ENCODE assay signal across 29 mouse cellular contexts in genomic region chr17:84932943-84933342, GRCm38 (mm10). TPM values are rescaled to one million over a fixed set of nuclear protein-coding genes. Genes with fewer than 3 reads are reported as not detected.
DNase-seq lines count a peak whose midpoint lies in the region; ATAC-seq and TF ChIP-seq lines count a peak whose summit lies in the region.
"Had no signal": no experiment of that assay in that cellular context is flagged by ENCODE, and none has a peak within 500 bp of the region (broad histone marks: within the 10 kb centered on the region; RNA-seq: fewer than 3 reads in every experiment).

No protein-coding gene starts in this region.

- WGBS in liver, embryonic 12.5 days (ENCODE audit: insufficient replicate concordance), result 52% methylated on average over 7 of the region's 7 CpGs
- 36% methylated on average over 7 of the region's 7 CpGs for WGBS in liver, embryonic 15.5 days (ENCODE audit: insufficient replicate concordance)
- 93% methylated on average over 7 of the region's 7 CpGs for WGBS in forebrain, embryonic 14.5 days

- H3K79me2 ChIP-seq in MEL (ENCODE audit: control insufficient read depth, insufficient read depth, low read length, poor library complexity), result no peaks in the 10 kb centered on the region

- H3K4me3 ChIP-seq in MEL (ENCODE audit: control insufficient read depth in 1 of 2, insufficient read depth in 1 of 2, low read depth in 2 of 2, low read length in 2 of 2), result no peak overlapping the region
- no peak overlapping the region for H3K4me3 ChIP-seq in liver, embryonic 12.5 days
- H3K4me3 ChIP-seq in liver, embryonic 15.5 days (replicated peaks), result peak overlapping the region; percentile 22; the same call in 1 of the 2 replicates
- H3K4me3 ChIP-seq in forebrain, embryonic 14.5 days (ENCODE audit: low read depth, low read length), result no peak overlapping the region
- H3K4me3 ChIP-seq: embryonic facial prominence, embryonic 12.5 days; embryonic facial prominence, embryonic 15.5 days; gastrocnemius, adult 2 months; heart, embryonic 12.5 days; heart, embryonic 15.5 days; hindbrain, embryonic 10.5 days; hindbrain, embryonic 13.5 days had no signal

- H3K4me1 ChIP-seq in MEL (ENCODE audit: control insufficient read depth in 1 of 2, insufficient read depth in 2 of 2, low read length in 2 of 2), result peaks cover 5 to 24% of the 10 kb centered on the region in 2 experiments
- peaks cover 70% of the 10 kb centered on the region for H3K4me1 ChIP-seq in liver, embryonic 12.5 days
- H3K4me1 ChIP-seq in liver, embryonic 15.5 days (replicated peaks), result peaks cover 63% of the 10 kb centered on the region
- H3K4me1 ChIP-seq in forebrain, embryonic 14.5 days (ENCODE audit: control insufficient read depth, insufficient read depth, low read length), result no peaks in the 10 kb centered on the region
- H3K4me1 ChIP-seq: hindbrain, embryonic 10.5 days; hindbrain, embryonic 13.5 days had no signal

- peak; percentile 23; the same call in 1 of the 2 replicates for ATAC-seq in liver, embryonic 12.5 days
- no peak for ATAC-seq in liver, embryonic 15.5 days (ENCODE audit: insufficient read depth)
- peak; percentile 54 for ATAC-seq in megakaryocyte progenitor cell, adult 5-6 weeks (replicated peaks; ENCODE audit: poor library complexity)
- no peak for ATAC-seq in forebrain, embryonic 14.5 days
- ATAC-seq: activated CD4-positive, CD25-positive, alpha-beta regulatory T cell, adult 4 months; forebrain, postnatal 0 days; hindbrain, embryonic 16.5 days had no signal

- no peak overlapping the region for H3K27ac ChIP-seq in MEL (ENCODE audit: control insufficient read depth, low read depth, low read length)
- H3K27ac ChIP-seq in liver, embryonic 12.5 days, result peak overlapping the region; percentile 88
- peak overlapping the region; percentile 90 for H3K27ac ChIP-seq in liver, embryonic 15.5 days (replicated peaks)
- no peak overlapping the region for H3K27ac ChIP-seq in forebrain, embryonic 14.5 days (ENCODE audit: low read depth, low read length)
- H3K27ac ChIP-seq: embryonic facial prominence, embryonic 12.5 days; embryonic facial prominence, embryonic 15.5 days; gastrocnemius, adult 2 months; heart, embryonic 15.5 days; hindbrain, embryonic 10.5 days; hindbrain, embryonic 13.5 days had no signal

- peak; percentile 73 for DNase-seq in MEL (ENCODE audit: low read depth, low spot score)
- no peak for DNase-seq in cerebellum, postnatal 14 days
- no peak for DNase-seq in thymus, postnatal 25 days
- no peak for DNase-seq in cerebellum, postnatal 36 days
- no peak for DNase-seq in forebrain, embryonic 14.5 days (ENCODE audit: low spot score)
- DNase-seq: adrenal gland, adult 8-10 months; adrenal gland, postnatal 25 days; cerebellum, adult 11-12 months; cerebellum, adult 8-10 months; cerebellum, postnatal 10 days; forebrain, postnatal 0 days; gastrocnemius, adult 2 months; gastrocnemius, postnatal 14 days; heart, adult 11 months; heart, postnatal 10 days; heart, postnatal 36 days had no signal

- no peak for TF ChIP-seq POLR2A in MEL (IDR thresholded peaks at IDR 0.05; ENCODE audit: control insufficient read depth in 1 of 2, insufficient read depth in 1 of 2, low read depth in 1 of 2, low read length in 2 of 2, poor library complexity in 1 of 2)

- no peak for TF ChIP-seq CTCF in MEL (IDR thresholded peaks at IDR 0.05 in 2 of 3, conservative IDR thresholded peaks at IDR 0.05 in 1 of 3; ENCODE audit: control insufficient read depth in 1 of 3, insufficient read depth in 1 of 3, low read depth in 2 of 3, low read length in 3 of 3, poor library complexity in 1 of 3, severe bottlenecking in 1 of 3)

- no peak; a peak in 1 of 4 replicates for TF ChIP-seq EP300 in MEL (IDR thresholded peaks at IDR 0.05; ENCODE audit: low read depth in 1 of 2, low read length in 2 of 2)

- H3K9ac ChIP-seq in MEL (ENCODE audit: control insufficient read depth, low read depth, low read length, poor library complexity, severe bottlenecking), result no peak overlapping the region
- H3K9ac ChIP-seq in liver, embryonic 12.5 days, result 0 out of 2 replicates have a peak overlapping the region, but pooled peaks have one; percentile 24
- 0 out of 2 replicates have a peak overlapping the region, but pooled peaks have one; percentile 42 for H3K9ac ChIP-seq in liver, embryonic 15.5 days
- H3K9ac ChIP-seq in forebrain, embryonic 14.5 days (ENCODE audit: low read length), result no peak overlapping the region
- H3K9ac ChIP-seq: embryonic facial prominence, embryonic 12.5 days; embryonic facial prominence, embryonic 15.5 days; forebrain, postnatal 0 days; heart, embryonic 12.5 days; heart, embryonic 15.5 days; hindbrain, embryonic 13.5 days had no signal

- H3K27me3 ChIP-seq in MEL (ENCODE audit: control insufficient read depth in 1 of 2, insufficient read depth in 2 of 2, low read length in 2 of 2), result no peaks in the 10 kb centered on the region
- no peaks in the 10 kb centered on the region for H3K27me3 ChIP-seq in liver, embryonic 12.5 days (replicated peaks)
- no peaks in the 10 kb centered on the region for H3K27me3 ChIP-seq in liver, embryonic 15.5 days
- H3K27me3 ChIP-seq in forebrain, embryonic 14.5 days (replicated peaks; ENCODE audit: control insufficient read depth, insufficient read depth, low read length), result no peaks in the 10 kb centered on the region
- H3K27me3 ChIP-seq: CH12.LX; embryonic facial prominence, embryonic 12.5 days; embryonic facial prominence, embryonic 15.5 days; heart, embryonic 12.5 days; heart, embryonic 15.5 days; hindbrain, embryonic 13.5 days had no signal

- TF ChIP-seq RAD21 in MEL (IDR thresholded peaks at IDR 0.05; ENCODE audit: low read depth, low read length), result no peak

- peaks cover 0 to 7% of the 10 kb centered on the region in 2 experiments; a peak in 2 of 4 replicates for H3K36me3 ChIP-seq in MEL (ENCODE audit: control insufficient read depth in 1 of 2, insufficient read depth in 2 of 2, low read length in 2 of 2)
- H3K36me3 ChIP-seq in liver, embryonic 12.5 days, result peaks cover 6% of the 10 kb centered on the region
- peaks cover 4% of the 10 kb centered on the region; the same call in 1 of the 2 replicates for H3K36me3 ChIP-seq in liver, embryonic 15.5 days (replicated peaks)
- H3K36me3 ChIP-seq in forebrain, embryonic 14.5 days (ENCODE audit: control insufficient read depth, insufficient read depth, low read length), result no peaks in the 10 kb centered on the region
- H3K36me3 ChIP-seq: embryonic facial prominence, embryonic 12.5 days; embryonic facial prominence, embryonic 15.5 days; G1E; heart, embryonic 12.5 days; heart, embryonic 15.5 days; hindbrain, embryonic 10.5 days; hindbrain, embryonic 13.5 days had no signal

- H3K4me2 ChIP-seq in liver, embryonic 12.5 days, result peak overlapping the region; percentile 55
- peak overlapping the region; percentile 62 for H3K4me2 ChIP-seq in liver, embryonic 15.5 days
- no peak overlapping the region for H3K4me2 ChIP-seq in forebrain, embryonic 14.5 days (ENCODE audit: low read length)
- H3K4me2 ChIP-seq: embryonic facial prominence, embryonic 12.5 days; embryonic facial prominence, embryonic 15.5 days; heart, embryonic 12.5 days; heart, embryonic 15.5 days; hindbrain, embryonic 13.5 days had no signal

- no peaks in the 10 kb centered on the region for H3K9me3 ChIP-seq in MEL (replicated peaks; ENCODE audit: insufficient read depth, low read length)
- H3K9me3 ChIP-seq in liver, embryonic 12.5 days (replicated peaks), result peaks cover 16% of the 10 kb centered on the region
- H3K9me3 ChIP-seq in liver, embryonic 15.5 days (replicated peaks), result peaks cover 6% of the 10 kb centered on the region; the same call in 1 of the 2 replicates
- no peaks in the 10 kb centered on the region for H3K9me3 ChIP-seq in forebrain, embryonic 14.5 days (replicated peaks; ENCODE audit: control insufficient read depth, low read length)
- H3K9me3 ChIP-seq: embryonic facial prominence, embryonic 12.5 days; embryonic facial prominence, embryonic 15.5 days; heart, embryonic 15.5 days had no signal

TF ChIP-seq in MEL, 35 proteins besides CTCF, POLR2A, EP300 and RAD21:
- no peak for TF ChIP-seq POLR2AphosphoS2 (IDR thresholded peaks at IDR 0.05; ENCODE audit: low read length)
- TF ChIP-seq SIN3A (IDR thresholded peaks at IDR 0.05; ENCODE audit: low read length), result no peak
- no peak for TF ChIP-seq ZC3H11A (IDR thresholded peaks at IDR 0.05; ENCODE audit: low read depth, low read length)
- TF ChIP-seq GATA1 (IDR thresholded peaks at IDR 0.05; ENCODE audit: low read depth, low read length), result peak; percentile 20; the same call in 1 of the 2 replicates
- TF ChIP-seq MAZ (IDR thresholded peaks at IDR 0.05; ENCODE audit: low read depth, low read length), result no peak
- no peak for TF ChIP-seq ZKSCAN1 (IDR thresholded peaks at IDR 0.05; ENCODE audit: low read depth, low read length)
- TF ChIP-seq NRF1 (IDR thresholded peaks at IDR 0.05; ENCODE audit: insufficient read depth, low read depth, low read length, poor library complexity, severe bottlenecking), result no peak
- TF ChIP-seq KAT2A (conservative IDR thresholded peaks at IDR 0.05; ENCODE audit: low read depth, low read length), result no peak

RNA-seq across cellular contexts. Expression of gene Ppm1b, which starts 23.6 kb away (rescaled TPM):
- 45.7 and 48.6 TPM in 2 replicates for total RNA-seq in MEL (2012; rRNA removed)
- 10 to 100 TPM in 1 of 2 experiments, not detected in 1; 51.6 TPM for polyA plus RNA-seq in MEL (2012; ENCODE audit: insufficient read depth in 1 of 2, insufficient read length in 2 of 2, low read depth in 1 of 2, low replicate concordance in 2 of 2, missing spikeins in 1 of 2)
- polyA plus RNA-seq in liver, embryonic 12.5 days (2016; fragmentation: Nextera tagmentation; extraction: Ambion mirVana), result 71.7 and 75.2 TPM in 2 replicates
- 52.7 and 58.7 TPM in 2 replicates for polyA plus RNA-seq in liver, embryonic 15.5 days (2015; fragmentation: Nextera tagmentation; extraction: Ambion mirVana)
- 46.0 and 48.4 TPM in 2 replicates for total RNA-seq in megakaryocyte progenitor cell, adult 5-6 weeks (2015)
- total RNA-seq in megakaryocyte progenitor cell, adult 5-6 weeks (2017), result 51.4 and 59.9 TPM in 2 replicates
- 73.9 and 79.4 TPM in 2 replicates for polyA plus RNA-seq in forebrain, embryonic 14.5 days (2014; fragmentation: Nextera tagmentation; extraction: Ambion mirVana)

Comparison
In these comparisons a context has a peak if more than half of its experiments do, and no peak if none do; other contexts are left out.
1. ATAC-seq: peak in liver, embryonic 12.5 days (single experiment) and megakaryocyte progenitor cell, adult 5-6 weeks (single experiment); none in liver, embryonic 15.5 days (single experiment) and forebrain, embryonic 14.5 days (single experiment).
2. H3K27ac ChIP-seq: peak in liver, embryonic 12.5 days (single experiment) and liver, embryonic 15.5 days (single experiment); none in MEL (single experiment) and forebrain, embryonic 14.5 days (single experiment).
3. H3K9ac ChIP-seq: peak in liver, embryonic 12.5 days (single experiment) and liver, embryonic 15.5 days (single experiment); none in MEL (single experiment) and forebrain, embryonic 14.5 days (single experiment).